Mouse (Mus musculus): ENCODE results near the gene Depdc1a. TPM values are rescaled to one million over a fixed set of nuclear protein-coding genes. Genes with fewer than 3 reads are reported as not detected.

The Depdc1a gene
- polyA plus RNA-seq (2014; fragmentation: Illumina TruSeq; extraction: RNeasy Lipid Tissue Mini Kit (QIAGEN cat#74804)): 42.9 TPM

GRCm38 (mm10) chr3:159495243-159495801 is at the start of gene Depdc1a:
TSS of gene Depdc1a (plus strand) at chr3:159495433.

Other genes starting within 250 kb of the Depdc1a start
- not detected for gene Rpe65, start 103.7 kb downstream of the Depdc1a start, polyA plus RNA-seq (2014; fragmentation: Illumina TruSeq; extraction: RNeasy Lipid Tissue Mini Kit (QIAGEN cat#74804))